Mouse (Mus musculus): ENCODE data around the gene Cyp2u1. TPM values are rescaled to one million over a fixed set of nuclear protein-coding genes. Genes with fewer than 3 reads are reported as not detected.
"Not testable (repeated sequence)": the region's sequence is repeated elsewhere in the genome, so short reads cannot be mapped to it uniquely, and the experiment has no call there.

The Cyp2u1 gene
- 3.3 and 3.6 TPM in 2 replicates for polyA plus RNA-seq (2016; fragmentation: Nextera tagmentation; extraction: Ambion mirVana)

DNA sequence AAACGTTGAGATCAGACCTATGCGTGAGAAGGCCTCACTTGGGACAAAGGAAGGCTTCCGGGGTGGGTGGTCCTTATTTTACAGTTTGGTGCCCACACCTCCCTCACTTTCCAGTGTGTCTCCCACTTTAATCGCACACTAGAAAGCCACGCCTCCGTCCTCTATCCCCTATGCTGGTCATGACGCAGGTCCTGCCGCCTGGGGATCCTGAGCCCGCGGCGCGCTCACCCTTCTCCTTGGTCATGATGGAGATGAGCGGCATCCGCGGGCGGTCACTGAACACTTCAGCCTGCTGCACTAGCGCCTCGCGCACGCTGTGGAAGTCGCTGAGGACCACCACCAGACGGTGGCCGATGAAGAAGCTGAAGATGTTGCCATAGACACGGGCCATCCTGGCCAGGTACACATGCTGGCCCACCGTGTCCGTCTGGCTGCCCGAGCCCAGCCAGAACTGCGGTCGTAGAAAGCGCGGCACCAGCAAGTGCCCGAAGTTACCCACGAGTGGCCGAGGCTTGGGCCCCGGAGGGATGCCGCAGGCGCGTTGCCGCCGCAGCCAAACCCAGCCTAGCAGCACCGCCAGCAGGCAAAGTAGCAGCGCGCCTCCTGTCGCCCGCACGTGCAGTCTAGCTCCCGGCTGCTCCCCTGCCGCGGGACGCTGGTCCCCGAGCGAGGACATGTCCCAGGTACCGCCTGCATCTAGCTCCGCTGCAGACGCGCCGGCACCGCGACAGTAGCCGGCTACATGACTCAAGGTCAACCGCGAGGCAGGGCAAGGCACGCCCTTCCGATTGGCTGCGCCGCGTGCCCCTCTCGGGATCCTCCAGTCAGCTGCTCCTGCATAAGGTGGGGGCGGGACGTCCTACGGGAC lies at the start of gene Cyp2u1:
TSS of gene Cyp2u1 (minus strand) at position 776 of the 868 bp plus-strand sequence.
- Histone ChIP-seq H3K27ac (peak within 1 kb of the TSS; percentile 73), H3K27me3 (peaks cover 14% of the 10 kb centered on the region; the same call in 1 of the 2 replicates), H3K36me3 (no peaks in the 10 kb centered on the region), H3K4me2 (replicated peaks) (peak within 1 kb of the TSS; percentile 95), H3K9ac (peak within 1 kb of the TSS; percentile 67), H3K4me1 (peaks cover 4% of the 10 kb centered on the region; the same call in 1 of the 2 replicates), H3K9me3 (replicated peaks) (no peaks in the 10 kb centered on the region), H3K4me3 (peak within 1 kb of the TSS; percentile 78)
- ATAC-seq (ENCODE audit: low FRiP score) = peak; percentile 98
- WGBS = under 1% methylated on average over 71 of the region's 71 CpGs

DNA sequence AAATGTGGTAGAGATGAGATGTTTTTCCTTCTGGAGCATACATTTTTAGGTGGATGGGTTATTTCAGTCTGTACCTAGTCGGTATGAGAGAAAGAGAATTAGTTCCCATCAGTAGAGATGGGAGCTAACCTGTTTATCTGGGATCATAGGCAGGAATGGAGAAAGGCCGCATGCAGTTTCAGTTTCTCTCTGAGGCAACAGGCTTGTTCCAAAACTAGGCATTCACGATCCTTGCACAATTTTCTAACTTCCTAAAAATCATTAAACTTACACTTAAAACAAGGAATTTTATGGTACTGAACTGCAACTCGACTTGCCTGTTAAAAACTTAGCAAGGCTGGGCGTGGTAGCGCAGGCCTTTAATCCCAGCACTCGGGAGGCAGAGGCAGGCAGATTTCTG lies 47.5 kb upstream of the Cyp2u1 start:
- Histone ChIP-seq H3K9me3 (replicated peaks) (no peaks in the 10 kb centered on the region), H3K9ac (no peak overlapping the region), H3K4me3 (no peak overlapping the region), H3K27me3 (no peaks in the 10 kb centered on the region), H3K27ac (no peak overlapping the region), H3K36me3 (no peaks in the 10 kb centered on the region), H3K4me1 (no peaks in the 10 kb centered on the region), H3K4me2 (replicated peaks) (no peak overlapping the region)
- 94% methylated on average over 7 of the region's 7 CpGs for WGBS
- no peak for ATAC-seq (ENCODE audit: low FRiP score)

DNA sequence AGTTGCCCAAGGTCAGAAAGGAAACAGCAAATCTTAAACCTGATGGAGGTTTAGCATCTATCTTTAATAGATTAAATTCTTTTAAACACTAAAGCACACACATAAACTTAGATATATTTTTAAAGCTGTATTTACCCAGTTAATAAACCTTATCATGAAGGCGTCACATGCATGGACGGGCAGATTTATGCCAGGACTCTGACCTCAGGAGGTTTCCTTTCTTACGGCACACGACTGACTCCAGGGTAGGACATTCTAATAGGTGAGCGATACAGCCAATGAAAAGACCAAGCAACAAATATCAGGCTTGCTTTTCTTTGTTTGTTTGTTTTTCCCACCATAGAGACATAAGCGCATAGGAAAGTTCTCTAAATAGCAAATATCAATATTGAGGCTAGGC lies 46.0 kb upstream of the Cyp2u1 start:
- Histone ChIP-seq H3K9ac (no peak overlapping the region), H3K27me3 (no peaks in the 10 kb centered on the region), H3K4me3 (no peak overlapping the region), H3K4me1 (no peaks in the 10 kb centered on the region), H3K9me3 (replicated peaks) (no peaks in the 10 kb centered on the region), H3K27ac (no peak overlapping the region), H3K36me3 (no peaks in the 10 kb centered on the region), H3K4me2 (replicated peaks) (no peak overlapping the region)
- no peak for ATAC-seq (ENCODE audit: low FRiP score)
- WGBS = 84% methylated on average over 6 of the region's 6 CpGs

DNA sequence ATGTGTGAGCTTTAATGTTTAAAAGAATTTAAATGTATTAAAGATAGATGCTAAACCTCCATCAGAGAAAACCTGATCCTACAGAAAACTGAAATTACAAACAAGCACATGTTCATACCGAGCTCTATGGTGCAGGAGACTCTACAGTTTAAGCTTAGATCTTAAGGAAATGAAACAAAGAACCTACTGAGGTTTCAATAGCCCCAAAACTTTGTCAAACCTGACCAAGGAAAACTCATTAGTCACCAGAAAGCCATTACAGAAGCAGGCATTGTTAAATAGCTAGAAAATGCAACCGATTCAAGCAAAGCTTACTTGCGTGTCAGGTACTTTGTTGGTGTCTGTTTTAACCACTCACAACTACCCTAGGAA lies 45.5 kb upstream of the Cyp2u1 start:
- H3K4me2 ChIP-seq (replicated peaks) = no peak overlapping the region
- H3K27ac ChIP-seq = no peak overlapping the region
- H3K9ac ChIP-seq = no peak overlapping the region
- H3K27me3 ChIP-seq = no peaks in the 10 kb centered on the region
- H3K9me3 ChIP-seq (replicated peaks) = no peaks in the 10 kb centered on the region
- no peak for ATAC-seq (ENCODE audit: low FRiP score)
- H3K4me1 ChIP-seq = no peaks in the 10 kb centered on the region
- 71% methylated on average over 3 of the region's 3 CpGs for WGBS
- H3K36me3 ChIP-seq = no peaks in the 10 kb centered on the region
- H3K4me3 ChIP-seq = no peak overlapping the region

DNA sequence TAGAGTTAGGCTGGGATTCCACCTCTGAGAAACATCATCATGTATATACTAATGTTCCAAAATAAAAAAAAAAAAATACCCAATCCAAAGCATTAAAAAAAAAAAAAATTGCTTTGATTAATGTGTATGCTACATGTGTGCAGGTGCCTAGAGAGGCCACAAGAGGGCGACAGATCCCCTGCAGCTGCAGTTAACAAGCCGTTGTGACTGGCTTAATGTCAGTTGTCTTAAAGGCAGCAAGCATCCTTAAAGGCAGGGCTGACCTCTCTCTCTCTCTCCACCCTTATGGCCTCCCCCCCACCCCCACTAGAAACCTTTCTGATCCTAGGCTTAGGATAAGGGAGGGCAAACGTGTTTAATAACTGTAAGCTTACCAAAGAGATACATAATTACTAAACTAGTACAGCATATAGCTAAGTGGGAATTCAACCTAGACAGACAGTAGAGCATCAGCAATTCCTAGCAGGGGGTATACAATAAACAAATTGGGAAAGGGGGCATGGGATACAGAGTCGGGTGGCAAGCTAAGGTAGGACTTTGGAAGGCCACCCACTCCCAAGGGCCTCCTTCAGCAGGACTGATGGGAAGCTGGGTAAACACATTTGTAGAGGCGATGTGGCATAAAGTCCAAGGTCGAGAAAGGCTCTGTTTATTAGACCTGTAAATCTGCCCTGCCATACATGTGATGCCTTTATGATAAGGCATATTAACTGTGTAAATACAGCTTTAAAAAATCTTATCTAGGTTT lies 45.0 kb upstream of the Cyp2u1 start:
- no peak overlapping the region for H3K4me2 ChIP-seq (replicated peaks)
- H3K27ac ChIP-seq = no peak overlapping the region
- H3K27me3 ChIP-seq = no peaks in the 10 kb centered on the region
- no peak overlapping the region for H3K9ac ChIP-seq
- ATAC-seq (ENCODE audit: low FRiP score) = no peak
- no peaks in the 10 kb centered on the region for H3K4me1 ChIP-seq
- WGBS = 64% methylated on average over 6 of the region's 6 CpGs
- H3K36me3 ChIP-seq = no peaks in the 10 kb centered on the region
- H3K9me3 ChIP-seq (replicated peaks) = no peaks in the 10 kb centered on the region
- H3K4me3 ChIP-seq = no peak overlapping the region

DNA sequence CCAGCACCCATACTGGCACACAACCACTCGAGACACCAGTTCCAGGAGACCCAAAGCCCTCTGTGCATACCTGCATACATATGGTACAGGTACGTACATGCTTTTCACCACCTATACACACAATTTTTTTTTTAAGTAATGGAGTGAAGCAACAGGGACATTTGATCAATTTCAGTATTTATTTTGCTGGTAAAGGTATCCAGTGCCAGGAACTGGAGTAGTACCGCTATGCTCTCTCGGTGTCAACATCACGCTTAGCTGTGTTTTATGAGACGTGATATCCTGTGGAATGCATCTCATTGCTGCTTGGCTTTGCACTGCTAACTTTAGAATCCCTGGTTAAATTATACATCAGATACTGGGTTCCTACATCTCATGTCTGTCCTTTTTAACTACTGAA lies 42.9 kb upstream of the Cyp2u1 start:
- no peak for ATAC-seq (ENCODE audit: low FRiP score)
- Histone ChIP-seq H3K36me3 (no peaks in the 10 kb centered on the region), H3K27ac (no peak overlapping the region), H3K9me3 (replicated peaks) (no peaks in the 10 kb centered on the region), H3K4me2 (replicated peaks) (no peak overlapping the region), H3K4me1 (no peaks in the 10 kb centered on the region), H3K27me3 (no peaks in the 10 kb centered on the region), H3K9ac (no peak overlapping the region), H3K4me3 (no peak overlapping the region)
- 93% methylated on average over 6 of the region's 6 CpGs for WGBS

DNA sequence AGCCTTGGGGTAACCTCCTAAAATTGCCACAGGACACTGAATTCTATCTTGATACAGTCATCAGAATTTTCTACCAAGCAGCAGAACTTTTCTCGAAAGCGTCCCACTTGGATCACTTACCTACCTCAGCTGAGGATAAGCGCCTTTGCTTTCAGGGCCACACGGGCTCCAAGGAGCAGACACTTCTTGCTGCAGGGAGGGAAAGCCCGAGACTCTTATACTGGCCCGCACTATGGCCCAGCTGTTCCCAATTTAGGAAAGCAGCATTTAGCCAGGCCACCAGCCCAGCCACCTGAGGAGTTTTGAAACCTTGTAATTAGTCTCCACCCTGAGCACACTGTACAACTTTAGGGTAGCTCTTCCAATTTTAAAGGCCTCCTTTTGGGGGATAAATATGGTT lies 40.3 kb upstream of the Cyp2u1 start:
- no peaks in the 10 kb centered on the region for H3K27me3 ChIP-seq
- 72% methylated on average over 6 of the region's 6 CpGs for WGBS
- H3K4me3 ChIP-seq = no peak overlapping the region
- ATAC-seq (ENCODE audit: low FRiP score) = no peak
- no peaks in the 10 kb centered on the region for H3K9me3 ChIP-seq (replicated peaks)
- H3K9ac ChIP-seq = no peak overlapping the region
- H3K36me3 ChIP-seq = no peaks in the 10 kb centered on the region
- H3K4me2 ChIP-seq (replicated peaks) = no peak overlapping the region
- H3K4me1 ChIP-seq = no peaks in the 10 kb centered on the region
- no peak overlapping the region for H3K27ac ChIP-seq

DNA sequence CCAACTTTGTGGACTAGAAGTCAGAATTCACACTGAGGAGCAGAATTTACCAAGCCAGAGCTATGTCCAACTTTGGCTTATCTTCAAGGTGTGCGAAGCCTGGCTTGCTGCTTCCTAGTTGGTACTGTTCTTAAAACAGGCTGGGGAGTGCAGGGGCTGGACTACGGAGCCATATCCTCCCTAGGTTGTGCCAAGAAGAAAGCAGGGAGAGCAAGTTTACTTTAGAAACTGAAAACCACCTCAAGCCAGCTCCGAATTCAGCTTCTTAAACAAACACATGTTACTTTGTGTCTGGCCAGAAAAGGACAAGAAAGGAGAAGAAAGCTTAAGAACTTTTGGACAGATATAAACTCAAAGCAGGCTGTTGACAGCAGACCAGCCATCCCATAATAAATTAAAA lies 37.9 kb upstream of the Cyp2u1 start:
- no peak overlapping the region for H3K4me2 ChIP-seq (replicated peaks)
- no peaks in the 10 kb centered on the region for H3K4me1 ChIP-seq
- no peaks in the 10 kb centered on the region for H3K36me3 ChIP-seq
- no peak for ATAC-seq (ENCODE audit: low FRiP score)
- no peaks in the 10 kb centered on the region for H3K9me3 ChIP-seq (replicated peaks)
- H3K27me3 ChIP-seq = no peaks in the 10 kb centered on the region
- H3K27ac ChIP-seq = no peak overlapping the region
- H3K4me3 ChIP-seq = no peak overlapping the region
- 80% methylated on average over 3 of the region's 3 CpGs for WGBS
- H3K9ac ChIP-seq = no peak overlapping the region

DNA sequence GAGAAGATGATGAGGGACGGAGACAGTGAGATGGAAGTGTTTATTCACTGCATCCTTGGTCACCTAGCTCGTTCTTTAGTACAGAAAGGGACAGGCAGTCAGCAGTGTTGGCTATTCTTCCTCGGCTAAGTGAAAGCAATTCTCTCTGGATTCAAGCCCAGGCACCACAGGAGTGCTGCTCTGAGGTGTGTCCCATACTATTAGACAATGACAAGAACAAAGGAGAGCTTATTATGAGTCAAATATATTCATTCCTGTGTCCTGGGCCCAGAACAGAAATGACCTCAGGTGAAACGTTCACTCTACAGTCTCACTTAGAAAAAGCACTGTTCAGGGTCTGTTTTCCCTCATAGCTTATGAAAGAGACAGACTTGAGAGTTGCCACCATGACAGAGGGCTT lies 36.3 kb upstream of the Cyp2u1 start:
- Histone ChIP-seq H3K4me2 (replicated peaks) (no peak overlapping the region), H3K36me3 (no peaks in the 10 kb centered on the region), H3K27me3 (no peaks in the 10 kb centered on the region), H3K9me3 (replicated peaks) (no peaks in the 10 kb centered on the region), H3K4me3 (no peak overlapping the region), H3K9ac (no peak overlapping the region), H3K27ac (no peak overlapping the region), H3K4me1 (peaks cover 5% of the 10 kb centered on the region)
- 68% methylated on average over 4 of the region's 4 CpGs for WGBS
- no peak for ATAC-seq (ENCODE audit: low FRiP score)

DNA sequence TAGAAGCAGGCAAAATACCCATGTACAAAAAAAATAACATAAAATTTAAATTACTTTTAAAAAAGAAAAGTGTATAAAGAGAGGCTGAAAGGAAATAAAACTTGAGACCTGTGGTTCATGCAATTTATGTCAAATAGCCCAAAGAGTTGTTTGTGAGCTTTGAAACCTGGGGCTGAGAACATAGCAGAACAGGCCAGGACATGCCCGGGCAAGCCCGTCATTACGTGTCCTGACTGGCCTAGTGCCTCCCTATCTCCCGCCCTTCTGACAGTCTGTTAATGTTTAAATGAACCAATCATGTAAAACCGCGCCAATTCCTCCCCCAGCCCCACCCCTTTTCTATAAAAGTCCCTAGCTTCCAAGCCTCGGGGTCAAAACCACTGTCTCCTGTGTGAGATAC lies 34.7 kb upstream of the Cyp2u1 start:
- H3K4me3 ChIP-seq; H3K9me3 ChIP-seq (replicated peaks); H3K9ac ChIP-seq; H3K27ac ChIP-seq; H3K36me3 ChIP-seq; H3K4me1 ChIP-seq; H3K27me3 ChIP-seq; H3K4me2 ChIP-seq (replicated peaks); ATAC-seq (ENCODE audit: low FRiP score): not testable (repeated sequence)
- 88% methylated on average over 7 of the region's 7 CpGs for WGBS

DNA sequence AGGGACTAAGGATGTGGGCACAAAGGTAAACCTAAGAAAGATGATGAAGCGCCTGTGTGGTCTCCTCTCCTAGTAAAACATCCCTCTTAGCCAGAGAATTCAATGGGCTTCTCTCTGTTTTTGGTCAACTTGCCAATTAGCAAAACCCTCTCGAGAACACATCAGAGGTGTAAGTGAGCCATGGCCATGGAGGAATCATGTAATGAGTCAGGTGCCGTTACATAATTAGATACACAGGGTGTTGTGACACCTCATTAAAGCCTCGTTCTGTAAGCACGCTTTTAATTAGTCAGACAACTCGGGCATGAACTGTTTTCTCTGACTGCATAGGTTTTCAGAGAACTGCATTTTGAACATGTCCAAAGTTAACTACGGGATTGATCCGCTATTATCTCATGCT lies 33.6 kb upstream of the Cyp2u1 start:
- Histone ChIP-seq H3K9me3 (replicated peaks) (no peaks in the 10 kb centered on the region), H3K9ac (no peak overlapping the region), H3K4me1 (peaks cover 8% of the 10 kb centered on the region), H3K4me2 (replicated peaks) (no peak overlapping the region), H3K4me3 (no peak overlapping the region), H3K27me3 (no peaks in the 10 kb centered on the region), H3K36me3 (no peaks in the 10 kb centered on the region), H3K27ac (no peak overlapping the region)
- 83% methylated on average over 8 of the region's 8 CpGs for WGBS
- 0 out of 2 replicates have a peak, but pooled peaks have one; percentile 38 for ATAC-seq (ENCODE audit: low FRiP score)

DNA sequence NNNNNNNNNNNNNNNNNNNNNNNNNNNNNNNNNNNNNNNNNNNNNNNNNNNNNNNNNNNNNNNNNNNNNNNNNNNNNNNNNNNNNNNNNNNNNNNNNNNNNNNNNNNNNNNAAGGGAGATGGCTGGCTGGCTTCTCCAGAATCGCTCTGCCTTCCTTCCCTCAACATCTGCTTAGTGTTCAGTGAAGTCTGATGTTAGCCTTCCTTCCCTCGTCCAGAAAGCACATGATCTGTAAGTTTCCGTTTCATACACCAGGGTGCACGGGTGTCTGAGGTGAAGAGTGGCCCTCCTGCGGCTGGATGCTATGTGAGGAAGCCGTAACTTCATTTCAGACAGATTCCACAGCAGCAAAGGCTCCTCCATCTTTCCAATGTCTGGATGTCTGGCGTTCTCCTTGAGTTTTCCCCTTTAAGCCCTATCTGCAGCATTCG lies 32.1 kb upstream of the Cyp2u1 start:
- Histone ChIP-seq H3K9ac (no peak overlapping the region), H3K36me3 (no peaks in the 10 kb centered on the region), H3K27me3 (no peaks in the 10 kb centered on the region), H3K4me3 (no peak overlapping the region), H3K9me3 (replicated peaks) (no peaks in the 10 kb centered on the region), H3K4me1 (peaks cover 8% of the 10 kb centered on the region), H3K4me2 (replicated peaks) (no peak overlapping the region), H3K27ac (no peak overlapping the region)
- ATAC-seq (ENCODE audit: low FRiP score) = no peak
- WGBS = 75% methylated on average over 8 of the region's 8 CpGs
